Mouse (Mus musculus) hindbrain, embryonic 12.5 days (tissue): Measurements from ENCODE around the gene Kazn. TPM values are rescaled to one million over a fixed set of nuclear protein-coding genes. Genes with fewer than 3 reads are reported as not detected.

Experiments
- ATAC-seq: fragments of 200-750 bp; cut with Nextera tagmentation; 2 replicates; pipeline ENCODE4 v1.8.0; 2017; ENCODE audit warnings: moderate TSS enrichment; ENCODE audit not compliant: low FRiP score
- H3K27ac ChIP-seq: fragments of 300-500 bp; sonication (generic); 2 replicates; pipeline ENCODE4 v1.5.1; 2016; ENCODE audit warnings: mild to moderate bottlenecking
- H3K27me3 ChIP-seq: fragments of 300-500 bp; sonication (generic); 2 replicates; pipeline ENCODE4 v1.6.1; 2016; ENCODE audit warnings: mild to moderate bottlenecking
- H3K36me3 ChIP-seq: fragments of 300-500 bp; sonication (generic); 2 replicates; pipeline ENCODE4 v1.6.1; 2016; ENCODE audit warnings: mild to moderate bottlenecking
- H3K4me1 ChIP-seq: fragments of 300-500 bp; sonication (generic); 2 replicates; pipeline ENCODE4 v1.6.1; 2016
- H3K4me2 ChIP-seq: fragments of 300-500 bp; sonication (generic); replicated peaks from 2 replicates; pipeline ENCODE4 v1.6.1; 2016; ENCODE audit warnings: mild to moderate bottlenecking
- H3K4me3 ChIP-seq: fragments of 300-500 bp; sonication (generic); 2 replicates; pipeline ENCODE4 v1.5.1; 2016; ENCODE audit warnings: mild to moderate bottlenecking
- H3K9ac ChIP-seq: fragments of 300-500 bp; sonication (generic); 2 replicates; pipeline ENCODE4 v1.6.1; 2016; ENCODE audit warnings: mild to moderate bottlenecking, moderate library complexity
- H3K9me3 ChIP-seq: fragments of 300-500 bp; sonication (generic); replicated peaks from 2 replicates; pipeline ENCODE4 v1.6.1; 2016; ENCODE audit warnings: mild to moderate bottlenecking
- WGBS: fragments of 180-500 bp; shearing (Covaris S2); methylation state at CpG from one replicate; pipeline ENCODE4 v1.1.7; 2016; 5-methylcytosine and 5-hydroxymethylcytosine counted together
- polyA plus RNA-seq: library from polyadenylated mRNA; unstranded; fragments of >200 nt; fragmentation: Nextera tagmentation; extraction: Ambion mirVana; gene quantifications from 2 replicates; pipeline ENCODE4 v1.2.1, GENCODE M21; 2016

Gene Kazn
- polyA plus RNA-seq, 1 experiment from 2014 or later, result 20.6 TPM

DNA sequence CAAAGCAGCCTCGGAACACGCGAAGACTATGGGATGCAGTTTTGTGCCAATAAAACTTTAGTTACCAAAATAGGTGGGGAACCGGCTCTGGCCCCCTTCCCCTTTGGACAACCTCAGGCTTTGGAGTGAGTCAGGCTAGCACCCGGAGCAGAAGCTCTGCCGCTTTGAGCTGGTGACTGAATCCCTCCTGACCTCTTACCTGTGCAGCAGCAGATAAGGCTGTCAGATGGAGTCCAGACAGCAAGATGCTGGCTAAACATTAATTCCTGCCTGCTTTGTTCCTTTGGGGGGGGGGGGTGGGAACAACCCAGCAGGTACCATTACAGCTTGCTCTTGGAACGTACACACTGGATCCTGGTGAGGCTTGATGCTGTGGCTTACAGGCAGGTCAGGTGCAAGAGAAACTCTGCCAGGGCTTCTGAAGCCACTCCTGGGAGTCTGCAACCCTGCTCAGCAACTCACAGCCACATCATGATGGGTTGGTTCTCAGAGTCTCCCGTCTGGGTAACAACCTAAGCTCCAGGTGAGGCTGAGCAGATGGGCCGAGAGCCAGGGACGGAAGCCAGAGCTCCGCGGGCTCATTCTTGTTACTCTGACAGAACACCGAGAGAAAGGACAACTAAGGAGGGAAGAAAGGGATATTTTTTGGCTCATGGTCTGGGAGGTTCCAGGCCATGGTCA lies 54.2 kb downstream of the Kazn start:
- H3K4me1 ChIP-seq, result peaks cover 24% of the 10 kb centered on the region
- no peak overlapping the region for H3K9ac ChIP-seq
- no peaks in the 10 kb centered on the region for H3K9me3 ChIP-seq
- no peak overlapping the region for H3K27ac ChIP-seq
- H3K4me3 ChIP-seq, result no peak overlapping the region
- H3K27me3 ChIP-seq, result no peaks in the 10 kb centered on the region
- WGBS, result 91% methylated on average over 13 of the region's 13 CpGs
- no peak for ATAC-seq
- no peaks in the 10 kb centered on the region for H3K36me3 ChIP-seq
- H3K4me2 ChIP-seq, result no peak overlapping the region

- Histone ChIP-seq H3K9me3 (no peaks in the 10 kb centered on the region), H3K27me3 (no peaks in the 10 kb centered on the region), H3K4me3 (no peak overlapping the region), H3K4me2 (no peak overlapping the region), H3K9ac (no peak overlapping the region), H3K27ac (no peak overlapping the region), H3K36me3 (no peaks in the 10 kb centered on the region), H3K4me1 (peaks cover 32% of the 10 kb centered on the region)
- 95% methylated on average over 1 of the region's 1 CpGs for WGBS
- ATAC-seq, result no peak
Measured at GRCm38 (mm10) chr4:142183591-142183990, 55.6 kb downstream of the Kazn start.

DNA sequence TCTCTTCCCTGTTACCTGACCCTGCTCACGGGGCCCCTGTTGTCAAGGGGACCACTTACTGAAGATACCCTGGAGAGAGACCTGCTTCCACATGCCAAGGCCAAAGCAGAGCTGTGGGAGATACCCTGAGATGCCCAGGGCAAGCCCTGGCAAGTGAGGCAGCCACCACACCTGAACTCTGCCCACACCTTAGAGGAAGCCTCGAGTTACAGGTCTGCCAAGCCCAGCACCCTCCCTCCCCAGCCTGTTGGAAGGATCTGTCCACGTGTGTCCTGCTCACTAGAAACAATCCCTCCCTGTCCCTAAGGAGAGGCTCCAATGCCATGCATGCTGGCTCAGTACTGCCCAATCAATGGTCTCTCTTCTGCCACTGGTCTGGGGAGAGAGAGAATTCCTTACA lies 56.2 kb downstream of the Kazn start:
- no peak for ATAC-seq
- Histone ChIP-seq H3K27me3 (no peaks in the 10 kb centered on the region), H3K9ac (no peak overlapping the region), H3K4me3 (no peak overlapping the region), H3K4me2 (no peak overlapping the region), H3K36me3 (no peaks in the 10 kb centered on the region), H3K27ac (no peak overlapping the region), H3K4me1 (peaks cover 28% of the 10 kb centered on the region), H3K9me3 (no peaks in the 10 kb centered on the region)
- WGBS, result 74% methylated on average over 3 of the region's 3 CpGs

DNA sequence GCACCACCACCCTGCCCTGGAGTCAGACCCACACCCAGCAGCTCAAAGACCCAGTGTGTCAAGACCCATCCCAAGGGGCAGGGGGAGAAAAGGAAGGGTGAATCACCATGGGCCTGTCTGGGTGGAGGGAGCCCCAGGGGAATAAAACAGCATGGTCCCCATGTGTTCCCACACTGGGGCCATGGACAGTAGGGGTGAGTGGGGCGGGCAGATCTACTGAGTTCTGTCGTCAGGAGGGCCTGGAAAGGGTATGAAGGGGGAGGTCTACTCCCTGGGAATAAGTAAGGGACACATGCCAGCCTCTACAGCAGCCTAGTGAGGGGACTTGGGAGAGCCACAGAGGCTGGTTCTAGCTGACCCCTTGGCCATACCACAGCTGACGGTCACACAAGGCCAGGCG lies 57.6 kb downstream of the Kazn start:
- no peak overlapping the region for H3K27ac ChIP-seq
- peaks cover 20% of the 10 kb centered on the region for H3K4me1 ChIP-seq
- H3K4me2 ChIP-seq, result no peak overlapping the region
- ATAC-seq, result no peak
- no peaks in the 10 kb centered on the region for H3K27me3 ChIP-seq
- 0 out of 2 replicates have a peak, but pooled peaks cover 4% of the 10 kb centered on the region for H3K9me3 ChIP-seq
- WGBS, result 86% methylated on average over 4 of the region's 4 CpGs
- H3K4me3 ChIP-seq, result no peak overlapping the region
- no peaks in the 10 kb centered on the region for H3K36me3 ChIP-seq
- H3K9ac ChIP-seq, result no peak overlapping the region

DNA sequence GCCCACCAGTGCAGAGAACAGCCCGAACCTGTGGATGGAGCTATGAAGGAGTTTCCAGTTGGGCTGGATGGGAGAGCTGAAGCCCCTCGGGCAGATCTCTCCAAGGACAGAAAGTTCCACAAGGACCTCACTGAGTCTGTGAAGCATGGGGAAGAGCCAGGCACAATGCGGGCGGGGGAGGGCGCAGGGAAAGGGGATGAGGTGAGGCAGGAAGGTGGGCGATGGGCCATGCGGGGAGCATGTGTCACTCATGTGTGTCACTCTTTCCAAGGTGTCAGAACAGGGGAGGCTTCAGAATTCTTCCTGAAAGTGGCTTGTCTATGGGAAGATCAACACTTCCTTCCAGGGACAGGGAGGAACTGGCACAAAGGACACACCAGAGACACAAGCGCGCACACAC lies 58.3 kb downstream of the Kazn start:
- no peaks in the 10 kb centered on the region for H3K36me3 ChIP-seq
- H3K27ac ChIP-seq, result peak overlapping the region; percentile 57; the same call in 1 of the 2 replicates
- 0 out of 2 replicates have a peak, but pooled peaks cover 5% of the 10 kb centered on the region for H3K9me3 ChIP-seq
- H3K4me3 ChIP-seq, result no peak overlapping the region
- ATAC-seq, result no peak
- no peaks in the 10 kb centered on the region for H3K27me3 ChIP-seq
- H3K9ac ChIP-seq, result no peak overlapping the region
- WGBS, result 83% methylated on average over 9 of the region's 9 CpGs
- peaks cover 20% of the 10 kb centered on the region for H3K4me1 ChIP-seq
- no peak overlapping the region for H3K4me2 ChIP-seq

DNA sequence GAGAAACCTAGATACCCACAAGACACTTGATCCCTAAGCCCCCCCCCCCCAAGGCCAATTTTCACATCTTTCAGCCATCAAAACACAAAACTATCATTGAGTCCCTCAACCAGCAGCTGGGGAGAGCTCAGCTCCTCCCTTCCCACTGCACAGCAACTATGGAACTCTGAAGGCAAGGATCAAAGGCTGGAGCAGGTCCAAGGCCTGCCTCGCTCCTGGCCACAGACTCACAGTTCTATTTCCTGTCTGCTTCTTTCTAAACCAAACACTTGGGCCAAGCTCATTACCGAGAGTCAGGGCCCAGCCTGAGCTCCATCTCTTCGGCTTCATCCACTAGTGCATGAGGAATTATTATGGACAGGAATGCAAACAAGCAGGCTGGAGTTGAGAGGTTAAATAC lies 58.9 kb downstream of the Kazn start:
- Histone ChIP-seq H3K4me1 (peaks cover 20% of the 10 kb centered on the region), H3K9ac (no peak overlapping the region), H3K27ac (peak overlapping the region; percentile 57; the same call in 1 of the 2 replicates), H3K36me3 (no peaks in the 10 kb centered on the region), H3K27me3 (no peaks in the 10 kb centered on the region), H3K4me3 (no peak overlapping the region), H3K9me3 (0 out of 2 replicates have a peak, but pooled peaks cover 5% of the 10 kb centered on the region), H3K4me2 (no peak overlapping the region)
- 54% methylated on average over 3 of the region's 3 CpGs for WGBS
- ATAC-seq, result no peak

DNA sequence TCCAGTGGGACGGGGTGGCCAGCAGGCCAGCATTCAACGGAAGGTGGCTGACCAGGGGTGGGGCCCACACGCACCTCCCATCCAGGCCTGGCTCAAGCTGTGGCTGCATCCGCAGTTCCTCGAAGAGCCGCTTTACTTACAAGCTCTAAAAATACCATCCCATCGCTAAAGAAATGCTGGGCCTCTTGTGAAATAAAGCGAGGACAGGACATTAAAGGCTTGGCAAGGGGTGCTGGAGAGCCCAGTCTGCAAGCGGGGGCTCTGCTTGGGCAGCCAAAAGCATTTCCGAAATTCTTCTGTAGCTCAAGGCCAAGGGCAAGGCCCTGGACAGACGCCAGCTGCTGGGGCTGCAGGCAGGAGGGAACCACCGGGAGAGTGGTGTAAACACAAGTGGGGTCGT lies 59.7 kb downstream of the Kazn start:
- H3K9me3 ChIP-seq, result 0 out of 2 replicates have a peak, but pooled peaks cover 5% of the 10 kb centered on the region
- ATAC-seq, result no peak
- no peaks in the 10 kb centered on the region for H3K27me3 ChIP-seq
- H3K4me2 ChIP-seq, result no peak overlapping the region
- H3K4me3 ChIP-seq, result no peak overlapping the region
- H3K4me1 ChIP-seq, result peaks cover 20% of the 10 kb centered on the region
- 63% methylated on average over 13 of the region's 13 CpGs for WGBS
- no peak overlapping the region for H3K9ac ChIP-seq
- H3K36me3 ChIP-seq, result no peaks in the 10 kb centered on the region
- H3K27ac ChIP-seq, result peak overlapping the region; percentile 57; the same call in 1 of the 2 replicates

- H3K36me3 ChIP-seq, result no peaks in the 10 kb centered on the region
- H3K27ac ChIP-seq, result no peak overlapping the region
- H3K9ac ChIP-seq, result no peak overlapping the region
- no peak overlapping the region for H3K4me2 ChIP-seq
- 89% methylated on average over 3 of the region's 3 CpGs for WGBS
- H3K9me3 ChIP-seq, result 0 out of 2 replicates have a peak, but pooled peaks cover 5% of the 10 kb centered on the region
- no peak overlapping the region for H3K4me3 ChIP-seq
- no peaks in the 10 kb centered on the region for H3K27me3 ChIP-seq
- H3K4me1 ChIP-seq, result peaks cover 40% of the 10 kb centered on the region
- ATAC-seq, result no peak
Measured at GRCm38 (mm10) chr4:142176732-142177131, 62.5 kb downstream of the Kazn start.

DNA sequence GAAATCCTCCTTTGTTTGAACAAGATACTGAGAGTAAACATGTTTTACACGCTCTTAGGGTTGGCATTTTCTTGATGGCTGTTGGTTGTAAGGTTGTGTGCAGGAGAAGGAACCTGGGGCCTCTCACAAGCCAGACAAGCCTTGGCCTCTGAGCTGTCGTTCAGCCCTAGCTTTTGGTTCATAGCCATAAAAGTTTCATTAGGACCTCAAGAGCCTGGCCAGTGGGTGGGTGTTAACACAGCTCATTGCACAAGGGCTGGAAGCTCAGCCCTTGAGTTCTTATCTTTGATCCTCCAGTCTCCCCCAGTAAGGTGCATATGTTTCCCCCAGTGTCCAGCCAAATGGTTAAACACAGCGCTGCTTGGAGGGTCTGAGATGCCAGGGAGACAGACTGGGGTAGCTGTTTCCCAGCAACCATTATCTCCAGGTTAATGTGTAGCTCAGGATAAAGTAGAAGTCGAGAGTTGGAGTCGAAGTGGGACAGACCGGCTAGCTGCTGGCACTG lies 65.2 kb downstream of the Kazn start:
- no peak for ATAC-seq
- Histone ChIP-seq H3K9ac (no peak overlapping the region), H3K9me3 (0 out of 2 replicates have a peak, but pooled peaks cover 5% of the 10 kb centered on the region), H3K4me1 (peaks cover 25% of the 10 kb centered on the region), H3K36me3 (no peaks in the 10 kb centered on the region), H3K4me2 (no peak overlapping the region), H3K27ac (peak overlapping the region; percentile 12; the same call in 1 of the 2 replicates), H3K4me3 (no peak overlapping the region), H3K27me3 (no peaks in the 10 kb centered on the region)
- WGBS, result 44% methylated on average over 6 of the region's 6 CpGs

- no peak overlapping the region for H3K9ac ChIP-seq
- no peak overlapping the region for H3K27ac ChIP-seq
- H3K36me3 ChIP-seq, result no peaks in the 10 kb centered on the region
- no peak overlapping the region for H3K4me2 ChIP-seq
- H3K4me3 ChIP-seq, result no peak overlapping the region
- 88% methylated on average over 4 of the region's 4 CpGs for WGBS
- 0 out of 2 replicates have a peak, but pooled peaks have one; percentile 44 for ATAC-seq
- H3K9me3 ChIP-seq, result 0 out of 2 replicates have a peak, but pooled peaks cover 5% of the 10 kb centered on the region
- H3K4me1 ChIP-seq, result peaks cover 25% of the 10 kb centered on the region
- H3K27me3 ChIP-seq, result no peaks in the 10 kb centered on the region
Measured at GRCm38 (mm10) chr4:142172942-142173341, 66.3 kb downstream of the Kazn start.

- WGBS, result 67% methylated on average over 7 of the region's 8 CpGs
- 0 out of 2 replicates have a peak, but pooled peaks cover 4% of the 10 kb centered on the region for H3K9me3 ChIP-seq
- no peaks in the 10 kb centered on the region for H3K36me3 ChIP-seq
- no peak for ATAC-seq
- H3K4me3 ChIP-seq, result no peak overlapping the region
- H3K4me1 ChIP-seq, result peaks cover 27% of the 10 kb centered on the region
- H3K4me2 ChIP-seq, result no peak overlapping the region
- no peak overlapping the region for H3K27ac ChIP-seq
- no peak overlapping the region for H3K9ac ChIP-seq
- H3K27me3 ChIP-seq, result no peaks in the 10 kb centered on the region
Measured at GRCm38 (mm10) chr4:142171788-142172497, 67.3 kb downstream of the Kazn start.

DNA sequence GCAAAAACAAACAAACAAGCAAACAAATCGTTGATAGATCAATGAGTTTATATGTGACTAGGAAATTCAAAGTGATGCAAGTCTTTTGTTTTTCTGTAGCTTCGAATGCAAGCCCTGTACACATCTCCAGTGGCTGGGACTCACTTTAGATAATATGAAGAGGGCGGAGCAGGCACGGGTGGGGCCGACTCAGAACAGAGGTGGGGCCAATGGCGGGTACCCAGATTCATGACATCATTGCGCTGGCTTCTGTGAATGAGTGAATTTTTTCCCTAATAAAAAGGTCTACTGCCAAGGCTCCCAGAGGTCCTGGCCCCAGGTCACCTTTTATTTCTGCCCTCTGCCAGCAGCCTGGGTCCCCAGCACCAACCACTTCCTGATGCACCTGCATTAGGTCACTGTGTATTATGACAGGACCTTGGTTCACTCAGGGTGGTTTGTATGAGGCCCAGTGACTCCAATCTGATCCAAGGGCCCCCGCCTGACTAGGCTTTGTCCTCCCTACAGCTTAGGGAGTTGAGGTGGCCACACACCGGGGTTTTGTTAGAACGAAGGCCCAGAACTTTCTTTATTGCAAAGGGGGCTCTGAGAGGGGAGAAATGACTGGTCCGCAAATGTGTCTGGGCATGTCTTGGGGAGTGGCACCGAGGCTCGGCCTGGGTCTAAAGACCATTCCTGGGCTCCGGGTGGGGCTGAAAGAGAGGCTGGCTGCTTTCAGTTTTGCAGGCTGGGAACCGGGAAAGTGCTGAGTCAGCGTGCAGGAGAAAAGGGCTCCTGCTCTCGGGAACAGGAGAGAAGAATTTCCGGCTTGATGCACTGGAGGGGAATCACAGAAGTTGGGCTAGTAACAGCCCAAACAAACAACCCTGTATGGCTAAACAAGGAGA lies 68.1 kb downstream of the Kazn start:
- 56% methylated on average over 18 of the region's 18 CpGs for WGBS
- Histone ChIP-seq H3K4me2 (no peak overlapping the region), H3K27ac (peak overlapping the region; percentile 57; the same call in 1 of the 2 replicates), H3K36me3 (no peaks in the 10 kb centered on the region), H3K27me3 (no peaks in the 10 kb centered on the region), H3K4me3 (no peak overlapping the region), H3K4me1 (peaks cover 35% of the 10 kb centered on the region), H3K9me3 (no peaks in the 10 kb centered on the region), H3K9ac (no peak overlapping the region)
- no peak for ATAC-seq
